ENCODE assay signal across 24 mouse cellular contexts in the genomic region with DNA sequence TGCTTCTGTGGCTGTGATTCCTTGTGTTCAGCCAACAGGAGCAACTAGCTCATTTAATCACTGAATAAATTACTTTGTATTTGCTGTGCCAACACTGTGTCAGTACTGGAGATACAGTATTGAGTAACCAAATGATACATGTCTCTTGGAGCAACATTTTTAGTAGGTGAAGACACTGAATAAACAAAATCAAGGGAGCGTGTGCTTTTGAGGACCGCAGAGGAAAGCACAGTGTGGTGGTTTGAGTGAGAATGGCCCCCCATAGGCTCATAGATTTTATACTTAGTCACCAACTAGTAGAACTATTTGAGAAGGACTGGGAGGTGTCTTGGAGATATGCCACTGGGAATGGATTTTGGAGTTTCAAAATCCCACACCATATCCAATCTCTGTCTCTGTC.
"Had no signal": no experiment of that assay in that cellular context is flagged by ENCODE, and none has a peak within 500 bp of the region (broad histone marks: within the 10 kb centered on the region; RNA-seq: fewer than 3 reads in every experiment).

No protein-coding gene starts in this region.

- DNase-seq: gastrocnemius, postnatal 14 days; gastrocnemius, postnatal 36 days; heart, adult 18-20 months; heart, postnatal 14 days; heart, postnatal 36 days; kidney, adult 11 months; kidney, adult 8-10 months; kidney, postnatal 14 days; kidney, postnatal 36 days; liver; liver, embryonic 13.5 days had no signal

- H3K27me3 ChIP-seq: heart, embryonic 13.5 days; heart, embryonic 15.5 days; limb, embryonic 12.5 days had no signal

- H3K27ac ChIP-seq: heart, embryonic 13.5 days; heart, embryonic 15.5 days; hindbrain, embryonic 13.5 days; hindbrain, embryonic 15.5 days; hindbrain, postnatal 0 days; kidney, embryonic 15.5 days; kidney, postnatal 0 days; layer of hippocampus, adult 2 months; left cerebral cortex, adult 2 months; limb, embryonic 10.5 days; limb, embryonic 12.5 days; liver, embryonic 13.5 days; liver, embryonic 15.5 days had no signal

- H3K4me1 ChIP-seq: liver, embryonic 15.5 days had no signal

- ATAC-seq: hindbrain, postnatal 0 days; intestine, embryonic 16.5 days had no signal

- H3K4me3 ChIP-seq: heart, embryonic 13.5 days; heart, embryonic 15.5 days; hindbrain, embryonic 13.5 days; hindbrain, embryonic 15.5 days; kidney, embryonic 15.5 days; layer of hippocampus, adult 2 months; left cerebral cortex, adult 2 months; limb, embryonic 10.5 days; limb, embryonic 12.5 days; liver, embryonic 13.5 days; liver, embryonic 15.5 days had no signal

- H3K36me3 ChIP-seq: heart, embryonic 13.5 days; heart, embryonic 15.5 days; hindbrain, embryonic 13.5 days; hindbrain, embryonic 15.5 days; kidney, embryonic 15.5 days; limb, embryonic 10.5 days; limb, embryonic 12.5 days; liver, embryonic 13.5 days; liver, embryonic 15.5 days had no signal
